Mouse (Mus musculus) erythroblast, embryonic 14.5 days (primary cell): ENCODE measurements at regions not wholly inside any gene's neighbourhood (a gene's known extent, or its start where the extent isn't known, plus 50 kb on each side); places are given as distances from the start of the nearest gene placed in this dataset.

Experiments
- H3K27me3 ChIP-seq: 2 replicates; pipeline ENCODE4 v1.6.1; 2012; ENCODE audit warnings: inconsistent platforms; ENCODE audit not compliant: control insufficient read depth
- H3K36me3 ChIP-seq: 2 replicates; pipeline ENCODE4 v1.6.1; 2012; ENCODE audit warnings: mild to moderate bottlenecking, inconsistent platforms; ENCODE audit not compliant: control insufficient read depth
- H3K4me1 ChIP-seq: 2 replicates; pipeline ENCODE4 v1.6.1; 2012; ENCODE audit warnings: inconsistent platforms; ENCODE audit not compliant: control insufficient read depth
- H3K4me3 ChIP-seq: replicated peaks from 2 replicates; pipeline ENCODE3; 2012; ENCODE audit warnings: moderate library complexity, mild to moderate bottlenecking, inconsistent platforms
- H3K9me3 ChIP-seq: 2 replicates; pipeline ENCODE4 v1.6.1; 2012; ENCODE audit warnings: low read length, inconsistent platforms, mixed read lengths; ENCODE audit not compliant: control insufficient read depth
- GATA1 ChIP-seq: IDR thresholded peaks from 2 replicates; pipeline ENCODE4 v1.6.1; 2012; ENCODE audit warnings: low read length, inconsistent platforms, mixed read lengths
- TAL1 ChIP-seq: IDR thresholded peaks from 3 replicates; pipeline ENCODE4 v1.6.1; 2012; ENCODE audit warnings: low read length, inconsistent platforms, mixed read lengths

- Histone ChIP-seq H3K4me1 (no peaks in the 10 kb centered on the region), H3K36me3 (no peaks in the 10 kb centered on the region), H3K27me3 (no peaks in the 10 kb centered on the region), H3K9me3 (no peaks in the 10 kb centered on the region), H3K4me3 (no peak overlapping the region)
- no peak for TF ChIP-seq GATA1
- TF ChIP-seq TAL1, result no peak
Observed at GRCm38 (mm10) chr10:119146342-119146741, 93.5 kb downstream of the Cand1 start.

- no peaks in the 10 kb centered on the region for H3K9me3 ChIP-seq
- no peaks in the 10 kb centered on the region for H3K27me3 ChIP-seq
- H3K36me3 ChIP-seq, result no peaks in the 10 kb centered on the region
- H3K4me1 ChIP-seq, result no peaks in the 10 kb centered on the region
- no peak for TF ChIP-seq GATA1
- no peak for TF ChIP-seq TAL1
- H3K4me3 ChIP-seq, result no peak overlapping the region
Observed at GRCm38 (mm10) chr10:119142866-119143265, 97.0 kb downstream of the Cand1 start.

- no peak for TF ChIP-seq GATA1
- TF ChIP-seq TAL1, result no peak
- no peak overlapping the region for H3K4me3 ChIP-seq
- H3K27me3 ChIP-seq, result no peaks in the 10 kb centered on the region
- no peaks in the 10 kb centered on the region for H3K36me3 ChIP-seq
- no peaks in the 10 kb centered on the region for H3K9me3 ChIP-seq
- no peaks in the 10 kb centered on the region for H3K4me1 ChIP-seq
Observed at GRCm38 (mm10) chr10:119142307-119142706, 97.5 kb downstream of the Cand1 start.

GRCm38 (mm10) chr10:119138237-119138636, 101.6 kb downstream of the Cand1 start:
- Histone ChIP-seq H3K4me1 (peaks cover 10% of the 10 kb centered on the region), H3K27me3 (no peaks in the 10 kb centered on the region), H3K4me3 (no peak overlapping the region), H3K36me3 (no peaks in the 10 kb centered on the region), H3K9me3 (no peaks in the 10 kb centered on the region)
- TF ChIP-seq TAL1 (no peak), GATA1 (no peak)

- Histone ChIP-seq H3K9me3 (no peaks in the 10 kb centered on the region), H3K27me3 (no peaks in the 10 kb centered on the region), H3K4me3 (no peak overlapping the region), H3K36me3 (no peaks in the 10 kb centered on the region), H3K4me1 (peaks cover 10% of the 10 kb centered on the region)
- TF ChIP-seq GATA1 (no peak), TAL1 (no peak)
Observed at GRCm38 (mm10) chr10:119135489-119135924, 104.3 kb downstream of the Cand1 start.

- Histone ChIP-seq H3K4me1 (peaks cover 10% of the 10 kb centered on the region), H3K9me3 (no peaks in the 10 kb centered on the region), H3K4me3 (no peak overlapping the region), H3K36me3 (no peaks in the 10 kb centered on the region), H3K27me3 (no peaks in the 10 kb centered on the region)
- TF ChIP-seq GATA1, result no peak
- TF ChIP-seq TAL1, result no peak
Observed at GRCm38 (mm10) chr10:119134797-119135488, 104.9 kb downstream of the Cand1 start.

GRCm38 (mm10) chr10:119131977-119132376, 107.9 kb downstream of the Cand1 start:
- Histone ChIP-seq H3K4me1 (peaks cover 10% of the 10 kb centered on the region), H3K4me3 (no peak overlapping the region), H3K36me3 (no peaks in the 10 kb centered on the region), H3K9me3 (no peaks in the 10 kb centered on the region), H3K27me3 (no peaks in the 10 kb centered on the region)
- TF ChIP-seq GATA1 (no peak), TAL1 (no peak)

GRCm38 (mm10) chr10:119130676-119131075, 109.2 kb downstream of the Cand1 start:
- H3K27me3 ChIP-seq, result no peaks in the 10 kb centered on the region
- TF ChIP-seq GATA1, result no peak
- TF ChIP-seq TAL1, result no peak
- no peaks in the 10 kb centered on the region for H3K36me3 ChIP-seq
- H3K4me1 ChIP-seq, result peaks cover 10% of the 10 kb centered on the region
- H3K9me3 ChIP-seq, result no peaks in the 10 kb centered on the region
- no peak overlapping the region for H3K4me3 ChIP-seq

- peaks cover under 1% of the 10 kb centered on the region; the same call in 1 of the 2 replicates for H3K9me3 ChIP-seq
- H3K36me3 ChIP-seq, result no peaks in the 10 kb centered on the region
- H3K4me3 ChIP-seq, result no peak overlapping the region
- H3K4me1 ChIP-seq, result no peaks in the 10 kb centered on the region
- H3K27me3 ChIP-seq, result no peaks in the 10 kb centered on the region
- TF ChIP-seq TAL1 (no peak), GATA1 (no peak)
Observed at GRCm38 (mm10) chr10:119128035-119128434, 111.8 kb downstream of the Cand1 start.
